Mouse (Mus musculus): ENCODE results near the gene Rxfp2. TPM values are rescaled to one million over a fixed set of nuclear protein-coding genes. Genes with fewer than 3 reads are reported as not detected.

Gene Rxfp2
- polyA plus RNA-seq, 1 experiment from 2014 or later: 7.9 TPM

GRCm38 (mm10) chr5:150070086-150070485, 51.6 kb downstream of the Rxfp2 start:
- 15% methylated on average over 10 of the region's 10 CpGs for WGBS
- no peak overlapping the region for H3K4me3 ChIP-seq (ENCODE audit: low read length)
- H3K4me1 ChIP-seq (ENCODE audit: control insufficient read depth, insufficient read depth, low read length): no peaks in the 10 kb centered on the region
- H3K9ac ChIP-seq (ENCODE audit: low read depth, low read length): no peak overlapping the region
- no peaks in the 10 kb centered on the region for H3K27me3 ChIP-seq (ENCODE audit: control insufficient read depth, insufficient read depth, low read length)
- 0 out of 2 replicates have a peak overlapping the region, but pooled peaks have one; percentile 12 for H3K4me2 ChIP-seq (replicated peaks; ENCODE audit: low read depth, low read length)
- H3K9me3 ChIP-seq (ENCODE audit: control insufficient read depth, low read length): no peaks in the 10 kb centered on the region
- H3K36me3 ChIP-seq (ENCODE audit: control insufficient read depth, insufficient read depth, low read length): no peaks in the 10 kb centered on the region
- 0 out of 2 replicates have a peak, but pooled peaks have one; percentile 24 for ATAC-seq (ENCODE audit: low FRiP score, low TSS enrichment)
- H3K27ac ChIP-seq (ENCODE audit: low read depth, low read length): no peak overlapping the region

- Histone ChIP-seq H3K9me3 (ENCODE audit: control insufficient read depth, low read length) (no peaks in the 10 kb centered on the region), H3K4me2 (replicated peaks; ENCODE audit: low read depth, low read length) (no peak overlapping the region), H3K4me3 (ENCODE audit: low read length) (no peak overlapping the region), H3K27ac (ENCODE audit: low read depth, low read length) (no peak overlapping the region), H3K27me3 (ENCODE audit: control insufficient read depth, insufficient read depth, low read length) (no peaks in the 10 kb centered on the region), H3K9ac (ENCODE audit: low read depth, low read length) (no peak overlapping the region), H3K36me3 (ENCODE audit: control insufficient read depth, insufficient read depth, low read length) (no peaks in the 10 kb centered on the region), H3K4me1 (ENCODE audit: control insufficient read depth, insufficient read depth, low read length) (no peaks in the 10 kb centered on the region)
- ATAC-seq (ENCODE audit: low FRiP score, low TSS enrichment): no peak
These were observed 53.3 kb downstream of the Rxfp2 start for GRCm38 (mm10) chr5:150071738-150072137.

- Histone ChIP-seq H3K27me3 (ENCODE audit: control insufficient read depth, insufficient read depth, low read length) (no peaks in the 10 kb centered on the region), H3K36me3 (ENCODE audit: control insufficient read depth, insufficient read depth, low read length) (no peaks in the 10 kb centered on the region), H3K9me3 (ENCODE audit: control insufficient read depth, low read length) (no peaks in the 10 kb centered on the region), H3K9ac (ENCODE audit: low read depth, low read length) (no peak overlapping the region), H3K4me3 (ENCODE audit: low read length) (0 out of 2 replicates have a peak overlapping the region, but pooled peaks have one; percentile 6), H3K4me1 (ENCODE audit: control insufficient read depth, insufficient read depth, low read length) (peaks cover 5% of the 10 kb centered on the region; the same call in 1 of the 2 replicates), H3K4me2 (replicated peaks; ENCODE audit: low read depth, low read length) (peak overlapping the region; percentile 22; the same call in 1 of the 2 replicates), H3K27ac (ENCODE audit: low read depth, low read length) (no peak overlapping the region)
- ATAC-seq (ENCODE audit: low FRiP score, low TSS enrichment): peak; percentile 73
- 28% methylated on average over 12 of the region's 12 CpGs for WGBS
These were observed 61.7 kb downstream of the Rxfp2 start for GRCm38 (mm10) chr5:150079866-150080797.

- Histone ChIP-seq H3K4me1 (ENCODE audit: control insufficient read depth, insufficient read depth, low read length) (peaks cover 5% of the 10 kb centered on the region; the same call in 1 of the 2 replicates), H3K4me3 (ENCODE audit: low read length) (no peak overlapping the region), H3K4me2 (replicated peaks; ENCODE audit: low read depth, low read length) (no peak overlapping the region), H3K27me3 (ENCODE audit: control insufficient read depth, insufficient read depth, low read length) (no peaks in the 10 kb centered on the region), H3K9me3 (ENCODE audit: control insufficient read depth, low read length) (no peaks in the 10 kb centered on the region), H3K36me3 (ENCODE audit: control insufficient read depth, insufficient read depth, low read length) (no peaks in the 10 kb centered on the region), H3K27ac (ENCODE audit: low read depth, low read length) (no peak overlapping the region), H3K9ac (ENCODE audit: low read depth, low read length) (no peak overlapping the region)
- WGBS: 87% methylated on average over 14 of the region's 14 CpGs
- no peak for ATAC-seq (ENCODE audit: low FRiP score, low TSS enrichment)
These were observed 64.2 kb downstream of the Rxfp2 start for GRCm38 (mm10) chr5:150082696-150083095.

GRCm38 (mm10) chr5:150083190-150083589, 64.7 kb downstream of the Rxfp2 start:
- H3K9ac ChIP-seq (ENCODE audit: low read depth, low read length): no peak overlapping the region
- no peak overlapping the region for H3K4me3 ChIP-seq (ENCODE audit: low read length)
- no peak overlapping the region for H3K27ac ChIP-seq (ENCODE audit: low read depth, low read length)
- no peaks in the 10 kb centered on the region for H3K36me3 ChIP-seq (ENCODE audit: control insufficient read depth, insufficient read depth, low read length)
- no peaks in the 10 kb centered on the region for H3K9me3 ChIP-seq (ENCODE audit: control insufficient read depth, low read length)
- H3K4me2 ChIP-seq (replicated peaks; ENCODE audit: low read depth, low read length): no peak overlapping the region
- no peaks in the 10 kb centered on the region for H3K27me3 ChIP-seq (ENCODE audit: control insufficient read depth, insufficient read depth, low read length)
- ATAC-seq (ENCODE audit: low FRiP score, low TSS enrichment): no peak
- 63% methylated on average over 5 of the region's 5 CpGs for WGBS
- H3K4me1 ChIP-seq (ENCODE audit: control insufficient read depth, insufficient read depth, low read length): peaks cover 5% of the 10 kb centered on the region; the same call in 1 of the 2 replicates

GRCm38 (mm10) chr5:150097620-150098019, 79.1 kb downstream of the Rxfp2 start:
- Histone ChIP-seq H3K9me3 (ENCODE audit: control insufficient read depth, low read length) (no peaks in the 10 kb centered on the region), H3K4me1 (ENCODE audit: control insufficient read depth, insufficient read depth, low read length) (no peaks in the 10 kb centered on the region), H3K36me3 (ENCODE audit: control insufficient read depth, insufficient read depth, low read length) (no peaks in the 10 kb centered on the region), H3K4me2 (replicated peaks; ENCODE audit: low read depth, low read length) (no peak overlapping the region), H3K27ac (ENCODE audit: low read depth, low read length) (no peak overlapping the region), H3K9ac (ENCODE audit: low read depth, low read length) (no peak overlapping the region), H3K4me3 (ENCODE audit: low read length) (no peak overlapping the region), H3K27me3 (ENCODE audit: control insufficient read depth, insufficient read depth, low read length) (no peaks in the 10 kb centered on the region)
- ATAC-seq (ENCODE audit: low FRiP score, low TSS enrichment): peak; percentile 71; the same call in 1 of the 2 replicates
- 7% methylated on average over 6 of the region's 6 CpGs for WGBS

- no peak for ATAC-seq (ENCODE audit: low FRiP score, low TSS enrichment)
These were observed 80.3 kb downstream of the Rxfp2 start for GRCm38 (mm10) chr5:150098754-150099153.

GRCm38 (mm10) chr5:150101789-150102188, 83.3 kb downstream of the Rxfp2 start:
- Histone ChIP-seq H3K9ac (ENCODE audit: low read depth, low read length) (no peak overlapping the region), H3K27ac (ENCODE audit: low read depth, low read length) (no peak overlapping the region)
- 90% methylated on average over 11 of the region's 11 CpGs for WGBS

More at GRCm38 (mm10) chr5:150098754-150099153, 80.3 kb downstream of the Rxfp2 start:
- H3K4me2 ChIP-seq (replicated peaks; ENCODE audit: low read depth, low read length): no peak overlapping the region
- 92% methylated on average over 12 of the region's 12 CpGs for WGBS
- H3K4me1 ChIP-seq (ENCODE audit: control insufficient read depth, insufficient read depth, low read length): no peaks in the 10 kb centered on the region
- no peak overlapping the region for H3K4me3 ChIP-seq (ENCODE audit: low read length)
- no peaks in the 10 kb centered on the region for H3K36me3 ChIP-seq (ENCODE audit: control insufficient read depth, insufficient read depth, low read length)
- H3K27me3 ChIP-seq (ENCODE audit: control insufficient read depth, insufficient read depth, low read length): no peaks in the 10 kb centered on the region
- H3K9ac ChIP-seq (ENCODE audit: low read depth, low read length): no peak overlapping the region
- no peak overlapping the region for H3K27ac ChIP-seq (ENCODE audit: low read depth, low read length)
- H3K9me3 ChIP-seq (ENCODE audit: control insufficient read depth, low read length): no peaks in the 10 kb centered on the region

GRCm38 (mm10) chr5:150106358-150106757, 87.9 kb downstream of the Rxfp2 start:
- Histone ChIP-seq H3K27ac (ENCODE audit: low read depth, low read length) (no peak overlapping the region), H3K4me3 (ENCODE audit: low read length) (no peak overlapping the region), H3K4me2 (replicated peaks; ENCODE audit: low read depth, low read length) (no peak overlapping the region), H3K36me3 (ENCODE audit: control insufficient read depth, insufficient read depth, low read length) (no peaks in the 10 kb centered on the region), H3K4me1 (ENCODE audit: control insufficient read depth, insufficient read depth, low read length) (no peaks in the 10 kb centered on the region), H3K9me3 (ENCODE audit: control insufficient read depth, low read length) (0 out of 2 replicates have a peak, but pooled peaks cover 4% of the 10 kb centered on the region), H3K9ac (ENCODE audit: low read depth, low read length) (no peak overlapping the region), H3K27me3 (ENCODE audit: control insufficient read depth, insufficient read depth, low read length) (no peaks in the 10 kb centered on the region)
- 87% methylated on average over 7 of the region's 7 CpGs for WGBS
- no peak for ATAC-seq (ENCODE audit: low FRiP score, low TSS enrichment)

More at GRCm38 (mm10) chr5:150101789-150102188, 83.3 kb downstream of the Rxfp2 start:
- H3K4me2 ChIP-seq (replicated peaks; ENCODE audit: low read depth, low read length): no peak overlapping the region
- 0 out of 2 replicates have a peak, but pooled peaks cover 4% of the 10 kb centered on the region for H3K9me3 ChIP-seq (ENCODE audit: control insufficient read depth, low read length)
- no peaks in the 10 kb centered on the region for H3K27me3 ChIP-seq (ENCODE audit: control insufficient read depth, insufficient read depth, low read length)
- H3K4me1 ChIP-seq (ENCODE audit: control insufficient read depth, insufficient read depth, low read length): no peaks in the 10 kb centered on the region
- H3K4me3 ChIP-seq (ENCODE audit: low read length): no peak overlapping the region
- no peaks in the 10 kb centered on the region for H3K36me3 ChIP-seq (ENCODE audit: control insufficient read depth, insufficient read depth, low read length)
- ATAC-seq (ENCODE audit: low FRiP score, low TSS enrichment): no peak

All from kidney, embryonic 14.5 days (tissue).